Mouse (Mus musculus): Measurements from ENCODE around the gene Cpm. TPM values are rescaled to one million over a fixed set of nuclear protein-coding genes. Genes with fewer than 3 reads are reported as not detected.

Gene Cpm
- total RNA-seq, 2 experiments from 2014 or later = 13.2 to 14.0 TPM

DNA sequence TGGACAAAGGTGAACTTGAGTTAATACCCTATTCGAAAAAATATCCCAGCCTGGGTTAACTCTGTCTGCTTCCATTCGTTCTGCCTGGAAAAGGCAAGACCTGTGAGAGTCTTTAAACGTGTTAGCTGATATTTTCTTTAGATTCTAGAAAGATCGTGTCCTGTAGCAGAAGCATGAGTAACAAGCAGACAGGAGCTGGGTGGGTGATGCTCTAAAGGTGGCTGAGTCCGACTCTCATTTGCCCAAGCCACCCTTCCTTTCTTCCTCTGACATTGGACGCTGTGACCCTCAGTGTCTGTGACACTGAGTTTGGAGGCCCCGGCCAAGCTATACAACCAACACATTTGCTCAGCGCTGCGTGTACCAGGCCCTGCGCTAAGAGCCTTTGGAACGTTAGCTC lies 15.5 kb downstream of the Cpm start:
- no peak for DNase-seq (ENCODE audit: low spot score in 2 of 2)

GRCm38 (mm10) chr10:117645487-117645964 lies 16.2 kb downstream of the Cpm start:
- DNase-seq (ENCODE audit: low spot score in 2 of 2) = no peak

DNA sequence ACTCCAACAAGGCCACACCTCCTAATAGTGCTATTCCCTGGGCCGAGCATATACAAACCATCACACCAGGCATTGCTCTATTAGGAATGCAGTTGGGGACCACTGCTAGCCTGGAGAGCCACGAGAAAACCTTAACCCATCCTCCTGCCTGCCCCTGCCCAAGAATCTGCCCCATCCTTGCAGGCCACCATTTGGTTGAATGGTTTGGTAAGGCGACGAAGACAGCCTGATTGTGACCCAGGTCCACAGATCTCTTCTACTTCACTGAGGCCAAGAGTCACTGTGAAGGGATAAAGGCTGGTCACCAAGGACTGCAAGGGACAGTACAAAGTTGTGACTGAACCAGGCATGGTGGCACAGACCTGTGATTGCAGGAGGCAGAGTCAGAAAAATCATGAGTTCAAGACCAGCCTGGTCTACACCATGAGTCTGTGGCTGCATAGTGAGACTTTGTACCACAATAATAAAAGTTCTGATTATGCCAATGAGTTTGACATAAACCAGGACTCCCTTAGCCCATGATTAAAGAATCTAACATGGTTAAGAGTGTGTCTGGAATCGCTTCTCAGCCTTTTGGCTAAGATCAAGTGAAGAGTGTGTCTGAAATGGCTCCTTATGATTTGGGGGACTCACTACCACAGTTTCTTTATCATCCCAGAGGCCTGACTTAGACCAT lies 17.3 kb downstream of the Cpm start:
- no peak for DNase-seq (ENCODE audit: low spot score in 2 of 2)

GRCm38 (mm10) chr10:117647158-117647505 lies 17.8 kb downstream of the Cpm start:
- no peak for DNase-seq (ENCODE audit: low spot score in 2 of 2)

- DNase-seq (ENCODE audit: low spot score in 2 of 2) = no peak
Measured at GRCm38 (mm10) chr10:117647964-117648472, 18.7 kb downstream of the Cpm start.

GRCm38 (mm10) chr10:117648643-117649042 lies 19.3 kb downstream of the Cpm start:
- no peak for DNase-seq (ENCODE audit: low spot score in 2 of 2)

- DNase-seq (ENCODE audit: low spot score in 2 of 2) = no peak
Measured at GRCm38 (mm10) chr10:117649292-117650041, 20.2 kb downstream of the Cpm start.

- no peak for DNase-seq (ENCODE audit: low spot score in 2 of 2)
Measured at GRCm38 (mm10) chr10:117650042-117650655, 20.8 kb downstream of the Cpm start.

DNA sequence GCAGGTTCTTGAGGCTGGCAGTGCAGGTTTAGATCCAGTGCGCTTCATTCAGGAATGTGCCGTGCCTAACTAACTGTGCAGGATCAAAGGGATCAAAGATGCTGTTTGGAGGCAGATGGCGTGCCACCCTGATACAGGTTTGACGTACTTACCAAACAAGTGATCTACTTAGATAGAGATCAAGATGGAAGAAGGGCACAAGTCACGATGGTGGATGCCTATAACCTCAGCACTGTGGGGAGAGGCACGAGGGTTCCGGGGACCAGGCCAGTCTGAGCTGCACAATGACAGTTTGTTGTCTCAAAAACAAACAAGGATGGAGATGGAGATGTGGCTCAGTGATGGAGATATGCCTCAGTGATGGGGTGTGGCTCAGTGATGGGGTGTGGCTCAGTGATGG lies 21.4 kb downstream of the Cpm start:
- DNase-seq (ENCODE audit: low spot score in 2 of 2) = no peak

GRCm38 (mm10) chr10:117651587-117652377 lies 22.5 kb downstream of the Cpm start:
- no peak for DNase-seq (ENCODE audit: low spot score in 2 of 2)

DNA sequence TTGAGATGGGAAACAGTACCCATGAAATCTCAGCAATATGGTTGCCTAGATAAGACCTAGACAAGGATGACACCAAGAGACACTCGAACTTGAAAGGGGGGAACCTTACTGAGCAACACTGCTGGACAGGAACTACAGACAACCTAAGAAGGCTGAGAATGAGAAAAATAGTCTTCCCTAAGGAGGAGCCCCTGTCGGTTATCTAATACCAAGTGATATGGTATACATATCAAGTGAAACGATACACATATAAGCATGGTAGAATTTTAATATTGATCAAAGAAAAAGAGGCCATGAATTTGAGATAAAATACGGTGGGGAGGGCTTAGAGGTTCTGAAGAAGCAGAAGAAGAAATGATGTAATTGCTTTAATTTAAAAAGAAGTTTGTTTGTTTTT lies 23.1 kb downstream of the Cpm start:
- DNase-seq (ENCODE audit: low spot score in 2 of 2) = no peak

- DNase-seq (ENCODE audit: low spot score in 2 of 2) = no peak
Measured at GRCm38 (mm10) chr10:117652930-117653778, 23.9 kb downstream of the Cpm start.

DNA sequence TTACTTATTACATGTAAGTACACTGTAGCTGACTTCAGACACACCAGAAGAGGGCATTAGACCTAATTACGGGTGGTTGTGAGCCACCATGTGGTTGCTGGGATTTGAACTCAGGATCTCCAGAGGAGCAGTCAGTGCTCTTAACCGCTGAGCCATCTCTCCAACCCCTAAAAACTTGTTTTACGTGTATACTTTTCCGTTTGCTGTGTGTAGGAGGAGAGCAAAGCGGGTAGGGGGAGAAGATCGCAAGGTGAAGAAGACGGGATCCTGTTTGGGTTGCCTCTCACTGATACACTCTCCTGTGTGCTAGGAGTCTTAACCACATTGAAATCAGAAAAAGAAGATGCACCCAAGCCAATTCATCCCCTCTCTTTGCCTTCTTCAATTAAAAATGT lies 24.5 kb downstream of the Cpm start:
- no peak for DNase-seq (ENCODE audit: low spot score in 2 of 2)

DNA sequence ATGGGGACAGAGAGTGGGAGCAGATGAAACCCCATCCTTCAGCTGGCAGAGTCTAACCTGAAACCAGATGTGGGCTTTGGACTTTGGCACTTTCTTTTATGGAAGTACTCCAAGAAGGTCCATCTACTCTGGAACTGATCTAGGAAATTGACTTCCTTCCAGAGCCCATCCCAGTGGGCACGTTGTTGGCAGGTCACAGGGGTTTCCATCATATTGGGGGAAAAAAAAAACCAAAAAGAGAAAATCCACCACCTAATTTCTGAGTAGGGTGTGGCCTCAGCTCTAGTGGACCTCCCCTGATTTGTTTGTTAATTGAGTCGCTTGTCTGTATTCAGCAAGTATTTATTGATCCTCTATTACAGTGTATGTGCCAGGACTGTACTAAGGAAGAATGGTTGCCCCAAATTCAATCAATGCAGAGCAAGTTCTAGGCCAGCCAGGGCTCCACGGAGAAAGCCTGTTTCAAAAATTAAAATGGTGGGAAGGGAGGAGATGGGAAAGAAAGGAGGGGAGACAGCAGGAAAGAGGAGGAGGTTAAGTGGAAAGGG lies 25.4 kb downstream of the Cpm start:
- DNase-seq (ENCODE audit: low spot score in 2 of 2) = no peak

GRCm38 (mm10) chr10:117655460-117655859 lies 26.2 kb downstream of the Cpm start:
- no peak for DNase-seq (ENCODE audit: low spot score in 2 of 2)

- no peak for DNase-seq (ENCODE audit: low spot score in 2 of 2)
Measured at GRCm38 (mm10) chr10:117655908-117656661, 26.8 kb downstream of the Cpm start.

DNA sequence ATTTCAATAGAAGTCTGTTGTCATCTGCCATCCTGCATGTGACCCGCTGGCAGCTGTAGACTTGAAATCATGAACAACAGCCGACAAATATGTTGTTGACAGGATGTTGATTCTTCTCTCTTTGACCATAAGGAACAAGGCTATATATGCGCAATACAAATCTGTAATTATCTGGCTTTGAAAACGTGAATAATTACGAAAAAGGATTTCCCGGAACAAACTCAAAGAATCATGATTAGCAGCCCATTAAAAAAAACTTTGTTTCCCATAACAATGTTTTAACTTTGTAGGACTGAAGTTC lies 27.3 kb downstream of the Cpm start:
- DNase-seq (ENCODE audit: low spot score in 2 of 2) = no peak

- DNase-seq (ENCODE audit: low spot score in 2 of 2) = no peak
Measured at GRCm38 (mm10) chr10:117656985-117657658, 27.8 kb downstream of the Cpm start.
